Mouse (Mus musculus) lung, postnatal 0 days (tissue): ENCODE measurements around the gene Mrpl28. TPM values are rescaled to one million over a fixed set of nuclear protein-coding genes. Genes with fewer than 3 reads are reported as not detected.
"Not testable (repeated sequence)": the region's sequence is repeated elsewhere in the genome, so short reads cannot be mapped to it uniquely, and the experiment has no call there.

ENCODE experiments used
- ATAC-seq: fragments of 200-750 bp; cut with Nextera tagmentation; 2 replicates; pipeline ENCODE4 v1.8.0; 2017; ENCODE audit warnings: moderate library complexity
- DNase-seq: peaks from one replicate; pipeline ENCODE4 v3.0.0-alpha.2; 2016; ENCODE audit warnings: low spot score
- H3K27ac ChIP-seq: fragments of 300-500 bp; sonication (generic); 2 replicates; pipeline ENCODE4 v1.5.1; 2014; ENCODE audit warnings: antibody characterized with exemption, mild to moderate bottlenecking, low read length, mixed read lengths
- H3K27me3 ChIP-seq: fragments of 300-500 bp; sonication (generic); replicated peaks from 2 replicates; pipeline ENCODE4 v1.6.1; 2014; ENCODE audit warnings: low read length, mixed read lengths; ENCODE audit not compliant: insufficient read depth
- H3K36me3 ChIP-seq: fragments of 300-500 bp; sonication (generic); 2 replicates; pipeline ENCODE4 v1.6.1; 2014; ENCODE audit warnings: low read length, mixed read lengths; ENCODE audit not compliant: insufficient read depth
- H3K4me1 ChIP-seq: fragments of 300-500 bp; sonication (generic); 2 replicates; pipeline ENCODE4 v1.6.1; 2014; ENCODE audit warnings: antibody characterized with exemption, low read depth, low read length, mixed read lengths; ENCODE audit not compliant: insufficient read depth
- H3K4me2 ChIP-seq: fragments of 300-500 bp; sonication (generic); replicated peaks from 2 replicates; pipeline ENCODE4 v1.6.1; 2014; ENCODE audit warnings: low read depth, mild to moderate bottlenecking, low read length, moderate library complexity, mixed read lengths
- H3K4me3 ChIP-seq: fragments of 300-500 bp; sonication (generic); 2 replicates; pipeline ENCODE4 v1.5.1; 2014; ENCODE audit warnings: low read depth, low read length
- H3K9ac ChIP-seq: fragments of 300-500 bp; sonication (generic); replicated peaks from 2 replicates; pipeline ENCODE4 v1.6.1; 2014; ENCODE audit warnings: low read depth, mild to moderate bottlenecking
- H3K9me3 ChIP-seq: fragments of 300-500 bp; sonication (generic); 2 replicates; pipeline ENCODE4 v1.6.1; 2016; ENCODE audit warnings: low read length, mixed read lengths
- CTCF ChIP-seq: IDR thresholded peaks from 2 replicates; pipeline ENCODE4 v1.5.1; 2016; ENCODE audit warnings: antibody characterized with exemption, mild to moderate bottlenecking
- EP300 ChIP-seq: IDR thresholded peaks from 2 replicates; pipeline ENCODE4 v1.6.1; 2016; ENCODE audit warnings: antibody characterized with exemption, mild to moderate bottlenecking, control low read depth
- WGBS: fragments of 180-500 bp; shearing (Covaris S2); extraction: QIAGEN DNeasy Blood & Tissue Kit; methylation state at CpG from one replicate; pipeline ENCODE4 v1.1.7; 2014; 5-methylcytosine and 5-hydroxymethylcytosine counted together
- polyA plus RNA-seq: library from polyadenylated mRNA; unstranded; fragments of >200 nt; fragmentation: Nextera tagmentation; extraction: Ambion mirVana; gene quantifications from 2 replicates; pipeline ENCODE4 v1.2.1, GENCODE M21; 2015

The Mrpl28 gene
- polyA plus RNA-seq, 1 experiment from 2014 or later, result 110 TPM

GRCm38 (mm10) chr17:26094531-26095110 is 28.7 kb upstream of the Mrpl28 start:
- H3K4me1 ChIP-seq, result no peaks in the 10 kb centered on the region
- H3K9ac ChIP-seq, result no peak overlapping the region
- no peaks in the 10 kb centered on the region for H3K27me3 ChIP-seq
- H3K9me3 ChIP-seq, result no peaks in the 10 kb centered on the region
- H3K36me3 ChIP-seq, result no peaks in the 10 kb centered on the region
- peak overlapping the region; percentile 80 for H3K4me2 ChIP-seq
- H3K4me3 ChIP-seq, result peak overlapping the region; percentile 43
- no peak for ATAC-seq
- whole genome bisulfite sequencing, result 26% methylated on average over 9 of the region's 9 CpGs
- DNase-seq, result no peak
- TF ChIP-seq EP300 (no peak), CTCF (no peak)
- H3K27ac ChIP-seq, result no peak overlapping the region

DNA sequence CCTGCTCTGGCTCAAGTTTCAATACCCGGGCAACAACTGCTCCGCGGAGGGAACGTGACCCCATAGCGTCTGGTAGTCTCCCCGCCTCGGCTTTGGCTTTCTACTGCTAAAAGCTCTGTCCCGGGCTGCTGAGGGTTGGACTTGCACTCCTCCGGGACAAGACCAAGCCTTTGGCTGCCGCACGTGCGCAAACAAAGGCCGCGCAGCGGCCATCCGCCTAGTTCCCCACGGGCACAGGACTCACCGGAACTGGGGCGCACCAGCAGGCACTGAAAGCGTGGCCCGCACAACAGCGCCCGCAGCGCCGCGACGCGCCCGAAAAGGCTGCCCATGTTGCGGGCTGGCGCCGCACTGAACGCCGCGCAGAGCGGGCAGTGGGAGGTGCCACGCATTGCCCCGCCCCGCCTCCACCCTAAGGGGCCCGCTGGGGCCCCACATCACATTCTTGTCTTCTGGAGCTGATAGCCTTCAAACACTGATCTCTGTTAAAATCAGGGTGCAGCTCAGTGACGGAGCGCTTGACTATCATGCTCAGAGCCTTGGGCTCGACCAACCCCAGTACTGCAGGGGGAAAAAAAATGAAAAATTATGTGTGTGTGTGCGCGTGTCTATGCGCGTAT is 28.1 kb upstream of the Mrpl28 start, which contains the start of gene Nme4:
Gene Nme4, minus strand, starts transcription at position 482 of the 620 bp plus-strand sequence.
- H3K9me3 ChIP-seq, result no peaks in the 10 kb centered on the region
- peak; percentile 47 for DNase-seq
- TF ChIP-seq EP300 (no peak), CTCF (no peak)
- peak; percentile 65 for ATAC-seq
- no peaks in the 10 kb centered on the region for H3K27me3 ChIP-seq
- H3K4me3 ChIP-seq, result peak within 1 kb of the TSS; percentile 43
- WGBS, result 2% methylated on average over 47 of the region's 47 CpGs
- peak within 1 kb of the TSS; percentile 80 for H3K4me2 ChIP-seq
- H3K9ac ChIP-seq, result peak within 1 kb of the TSS; percentile 27; the same call in 1 of the 2 replicates
- H3K4me1 ChIP-seq, result no peaks in the 10 kb centered on the region
- no peaks in the 10 kb centered on the region for H3K36me3 ChIP-seq
- H3K27ac ChIP-seq, result no peak within 1 kb of the TSS

DNA sequence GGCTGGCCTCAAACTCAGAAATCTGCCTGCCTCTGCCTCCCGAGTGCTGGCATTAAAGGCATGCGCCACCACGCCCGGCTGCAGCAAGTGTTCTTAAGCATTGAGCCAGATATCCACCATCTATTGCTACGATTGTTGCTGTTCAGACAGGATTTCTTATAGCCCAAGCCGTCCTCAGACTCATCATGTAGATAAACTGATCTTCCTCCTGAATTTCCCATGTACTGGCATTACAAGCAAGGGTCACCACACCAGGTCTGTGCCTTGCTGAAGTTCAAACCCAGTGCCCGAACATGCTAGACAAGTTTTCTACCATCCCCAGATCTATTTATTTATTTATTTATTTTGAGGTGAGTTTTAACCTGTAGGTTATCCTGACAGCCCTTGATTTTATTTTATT is 24.8 kb upstream of the Mrpl28 start:
- TF ChIP-seq CTCF (no peak), EP300 (no peak)
- no peak overlapping the region for H3K27ac ChIP-seq
- H3K4me1 ChIP-seq, result no peaks in the 10 kb centered on the region
- no peak overlapping the region for H3K4me2 ChIP-seq
- H3K36me3 ChIP-seq, result no peaks in the 10 kb centered on the region
- ATAC-seq, result no peak
- no peaks in the 10 kb centered on the region for H3K9me3 ChIP-seq
- no peak overlapping the region for H3K9ac ChIP-seq
- H3K27me3 ChIP-seq, result no peaks in the 10 kb centered on the region
- no peak for DNase-seq
- WGBS, result 85% methylated on average over 7 of the region's 7 CpGs
- H3K4me3 ChIP-seq, result no peak overlapping the region

DNA sequence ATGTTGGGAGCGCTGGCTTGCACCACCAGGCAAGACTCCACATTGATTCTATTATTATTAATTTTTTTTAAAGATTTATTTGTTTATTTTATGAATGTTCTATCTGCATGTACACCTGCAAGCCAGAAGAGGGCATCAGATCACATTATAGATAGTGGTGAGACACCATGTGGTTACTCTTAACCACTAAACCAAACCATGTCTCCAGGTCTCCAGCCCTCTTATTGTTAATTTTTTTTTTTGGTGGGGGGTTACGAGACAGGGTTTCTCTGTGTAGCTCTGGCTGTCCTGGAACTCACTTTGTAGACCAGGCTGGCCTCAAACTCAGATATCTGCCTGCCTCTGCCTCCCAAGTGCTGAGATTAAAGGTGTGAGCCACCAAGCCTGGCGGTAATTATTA is 24.0 kb upstream of the Mrpl28 start:
- 61% methylated on average over 3 of the region's 3 CpGs for WGBS
- peak; percentile 47 for TF ChIP-seq CTCF
- not testable (repeated sequence) for H3K9ac ChIP-seq, H3K4me1 ChIP-seq, H3K36me3 ChIP-seq, H3K27me3 ChIP-seq, DNase-seq, H3K27ac ChIP-seq, H3K4me2 ChIP-seq, H3K4me3 ChIP-seq, ATAC-seq, H3K9me3 ChIP-seq

DNA sequence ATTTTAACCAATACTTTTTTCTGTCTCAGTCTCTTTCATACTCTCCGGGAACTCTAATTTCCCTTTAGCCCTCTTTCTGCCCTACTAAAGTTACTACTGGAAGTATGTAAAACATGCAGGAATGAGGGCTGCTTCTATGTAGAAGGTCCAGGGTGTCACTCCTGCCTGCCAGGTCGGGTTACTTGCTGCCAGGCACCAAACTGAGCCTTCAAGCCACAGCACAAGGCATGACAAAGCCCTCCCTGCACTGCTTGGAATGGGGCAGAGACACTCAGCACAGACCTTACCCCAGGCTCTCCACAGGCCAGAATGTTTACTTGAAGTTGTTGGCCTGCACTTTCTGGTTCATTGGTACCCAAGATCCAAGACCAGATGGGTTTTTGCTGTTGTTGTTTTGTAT is 23.1 kb upstream of the Mrpl28 start:
- no peaks in the 10 kb centered on the region for H3K9me3 ChIP-seq
- no peak for TF ChIP-seq CTCF
- TF ChIP-seq EP300, result no peak
- WGBS, result 44% methylated on average over 2 of the region's 2 CpGs

DNA sequence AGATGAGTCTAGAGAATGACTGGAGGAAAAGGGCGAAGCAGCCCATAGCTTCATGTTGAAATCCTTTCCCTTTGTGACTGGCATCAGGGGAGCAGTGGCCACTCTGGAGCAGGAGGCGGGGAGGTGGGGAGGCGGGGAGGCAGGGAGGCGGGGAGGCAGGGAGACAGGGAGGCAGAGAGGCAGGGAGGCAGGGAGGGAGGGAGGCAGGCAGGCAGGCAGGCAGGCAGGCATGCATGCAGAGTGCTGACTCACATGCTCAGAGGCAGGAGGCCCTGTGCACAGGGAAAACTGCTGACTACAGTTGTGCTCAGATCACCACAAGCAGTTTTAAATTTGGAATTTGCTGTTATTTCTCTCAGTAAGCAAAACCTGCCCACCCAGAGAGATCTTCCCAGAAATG is 21.8 kb upstream of the Mrpl28 start:
- Histone ChIP-seq H3K4me1 (no peaks in the 10 kb centered on the region), H3K27ac (no peak overlapping the region), H3K36me3 (no peaks in the 10 kb centered on the region), H3K4me3 (no peak overlapping the region), H3K9ac (no peak overlapping the region), H3K9me3 (no peaks in the 10 kb centered on the region), H3K4me2 (no peak overlapping the region), H3K27me3 (no peaks in the 10 kb centered on the region)
- 30% methylated on average over 3 of the region's 4 CpGs for WGBS
- DNase-seq (no peak), ATAC-seq (peak; percentile 26; the same call in 1 of the 2 replicates)
- TF ChIP-seq CTCF, result no peak
- TF ChIP-seq EP300, result no peak

More for the DNA sequence above, 23.1 kb upstream of the Mrpl28 start:
- H3K9ac ChIP-seq, result no peak overlapping the region
- H3K27ac ChIP-seq, result no peak overlapping the region
- no peak overlapping the region for H3K4me3 ChIP-seq
- H3K4me2 ChIP-seq, result no peak overlapping the region
- DNase-seq (no peak), ATAC-seq (no peak)
- no peaks in the 10 kb centered on the region for H3K27me3 ChIP-seq
- H3K36me3 ChIP-seq, result no peaks in the 10 kb centered on the region
- H3K4me1 ChIP-seq, result no peaks in the 10 kb centered on the region
